Mouse (Mus musculus): ENCODE measurements around the gene Arid1b. TPM values are rescaled to one million over a fixed set of nuclear protein-coding genes. Genes with fewer than 3 reads are reported as not detected.

Arid1b gene
- polyA plus RNA-seq, 1 experiment from 2014 or later: 12.9 TPM

DNA sequence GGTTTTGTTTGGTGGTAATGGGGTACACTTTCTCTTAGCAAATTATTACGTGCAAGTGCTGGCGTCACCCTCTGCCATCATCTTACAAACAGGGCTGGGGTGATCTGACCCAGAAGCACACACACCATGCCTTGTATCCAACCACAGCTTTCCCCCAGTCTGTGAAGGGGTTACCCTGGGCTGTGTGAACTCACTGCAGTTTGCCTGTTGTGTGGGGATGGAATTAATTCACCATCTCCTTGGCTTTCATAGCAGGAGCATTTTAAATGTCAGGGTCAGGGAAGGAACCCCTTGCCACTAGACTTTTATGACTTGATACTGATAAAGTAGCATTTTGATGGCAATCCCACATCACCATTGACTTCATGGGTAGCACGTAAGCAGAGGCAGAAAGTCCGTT, 102.9 kb downstream of the Arid1b start:
- no peak overlapping the region for H3K27ac ChIP-seq (replicated peaks; ENCODE audit: low read depth, low read length)
- ATAC-seq (replicated peaks; ENCODE audit: insufficient number of reproducible peaks, low FRiP score, low TSS enrichment, low read depth) (no peak), DNase-seq (ENCODE audit: low spot score) (no peak)
- no peak overlapping the region for H3K4me2 ChIP-seq (ENCODE audit: low read depth, low read length)
- H3K9me3 ChIP-seq (replicated peaks; ENCODE audit: control insufficient read depth, low read length): no peaks in the 10 kb centered on the region
- no peaks in the 10 kb centered on the region for H3K27me3 ChIP-seq (ENCODE audit: control insufficient read depth, insufficient read depth, low read length)
- no peak overlapping the region for H3K4me3 ChIP-seq (ENCODE audit: low read depth, low read length)
- no peaks in the 10 kb centered on the region for H3K36me3 ChIP-seq (replicated peaks; ENCODE audit: control insufficient read depth, insufficient read depth, low read depth, low read length)
- H3K9ac ChIP-seq (replicated peaks; ENCODE audit: low read length): no peak overlapping the region
- H3K4me1 ChIP-seq (ENCODE audit: control insufficient read depth, insufficient read depth, low read length): no peaks in the 10 kb centered on the region
- 86% methylated on average over 4 of the region's 4 CpGs for WGBS

GRCm38 (mm10) chr17:5097545-5098475, 103.7 kb downstream of the Arid1b start:
- H3K9ac ChIP-seq (replicated peaks; ENCODE audit: low read length): no peak overlapping the region
- H3K36me3 ChIP-seq (replicated peaks; ENCODE audit: control insufficient read depth, insufficient read depth, low read depth, low read length): no peaks in the 10 kb centered on the region
- no peak for ATAC-seq (replicated peaks; ENCODE audit: insufficient number of reproducible peaks, low FRiP score, low TSS enrichment, low read depth)
- H3K4me1 ChIP-seq (ENCODE audit: control insufficient read depth, insufficient read depth, low read length): no peaks in the 10 kb centered on the region
- H3K4me2 ChIP-seq (ENCODE audit: low read depth, low read length): no peak overlapping the region
- 61% methylated on average over 21 of the region's 21 CpGs for WGBS
- H3K9me3 ChIP-seq (replicated peaks; ENCODE audit: control insufficient read depth, low read length): no peaks in the 10 kb centered on the region
- no peak for DNase-seq (ENCODE audit: low spot score)
- H3K27me3 ChIP-seq (ENCODE audit: control insufficient read depth, insufficient read depth, low read length): no peaks in the 10 kb centered on the region
- H3K4me3 ChIP-seq (ENCODE audit: low read depth, low read length): no peak overlapping the region
- H3K27ac ChIP-seq (replicated peaks; ENCODE audit: low read depth, low read length): no peak overlapping the region

GRCm38 (mm10) chr17:5098727-5099126, 104.6 kb downstream of the Arid1b start:
- no peak for ATAC-seq (replicated peaks; ENCODE audit: insufficient number of reproducible peaks, low FRiP score, low TSS enrichment, low read depth)
- DNase-seq (ENCODE audit: low spot score): no peak
- Histone ChIP-seq H3K36me3 (replicated peaks; ENCODE audit: control insufficient read depth, insufficient read depth, low read depth, low read length) (no peaks in the 10 kb centered on the region), H3K4me1 (ENCODE audit: control insufficient read depth, insufficient read depth, low read length) (no peaks in the 10 kb centered on the region), H3K4me2 (ENCODE audit: low read depth, low read length) (no peak overlapping the region), H3K9me3 (replicated peaks; ENCODE audit: control insufficient read depth, low read length) (no peaks in the 10 kb centered on the region), H3K27ac (replicated peaks; ENCODE audit: low read depth, low read length) (no peak overlapping the region), H3K4me3 (ENCODE audit: low read depth, low read length) (no peak overlapping the region), H3K27me3 (ENCODE audit: control insufficient read depth, insufficient read depth, low read length) (no peaks in the 10 kb centered on the region), H3K9ac (replicated peaks; ENCODE audit: low read length) (no peak overlapping the region)
- 68% methylated on average over 7 of the region's 7 CpGs for WGBS

DNA sequence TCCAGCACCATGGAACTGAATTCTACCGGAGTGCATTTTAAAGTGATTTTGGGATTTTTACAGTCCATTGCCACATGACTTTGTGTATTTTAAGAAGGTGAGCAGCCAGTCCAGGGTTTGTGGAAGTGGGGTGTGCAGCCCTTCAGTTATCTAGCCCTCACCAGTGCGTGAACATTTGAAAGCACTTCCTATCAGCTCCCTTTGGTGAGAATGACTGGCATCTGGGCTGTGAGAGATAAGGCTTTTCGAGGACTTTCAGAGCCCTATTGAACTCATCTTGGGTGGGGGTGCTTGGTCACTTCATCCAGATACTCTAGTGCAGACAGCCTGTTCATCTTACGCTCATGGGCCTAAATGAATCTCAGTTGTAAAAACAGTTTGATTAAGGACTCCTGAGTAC, 105.1 kb downstream of the Arid1b start:
- no peak overlapping the region for H3K4me3 ChIP-seq (ENCODE audit: low read depth, low read length)
- H3K4me1 ChIP-seq (ENCODE audit: control insufficient read depth, insufficient read depth, low read length): no peaks in the 10 kb centered on the region
- H3K36me3 ChIP-seq (replicated peaks; ENCODE audit: control insufficient read depth, insufficient read depth, low read depth, low read length): no peaks in the 10 kb centered on the region
- DNase-seq (ENCODE audit: low spot score) (no peak), ATAC-seq (replicated peaks; ENCODE audit: insufficient number of reproducible peaks, low FRiP score, low TSS enrichment, low read depth) (no peak)
- H3K9me3 ChIP-seq (replicated peaks; ENCODE audit: control insufficient read depth, low read length): no peaks in the 10 kb centered on the region
- no peak overlapping the region for H3K4me2 ChIP-seq (ENCODE audit: low read depth, low read length)
- H3K27ac ChIP-seq (replicated peaks; ENCODE audit: low read depth, low read length): no peak overlapping the region
- WGBS: 58% methylated on average over 4 of the region's 4 CpGs
- no peaks in the 10 kb centered on the region for H3K27me3 ChIP-seq (ENCODE audit: control insufficient read depth, insufficient read depth, low read length)
- no peak overlapping the region for H3K9ac ChIP-seq (replicated peaks; ENCODE audit: low read length)

- Histone ChIP-seq H3K4me3 (ENCODE audit: low read depth, low read length) (no peak overlapping the region), H3K4me2 (ENCODE audit: low read depth, low read length) (no peak overlapping the region), H3K27ac (replicated peaks; ENCODE audit: low read depth, low read length) (no peak overlapping the region), H3K9me3 (replicated peaks; ENCODE audit: control insufficient read depth, low read length) (no peaks in the 10 kb centered on the region), H3K36me3 (replicated peaks; ENCODE audit: control insufficient read depth, insufficient read depth, low read depth, low read length) (no peaks in the 10 kb centered on the region), H3K4me1 (ENCODE audit: control insufficient read depth, insufficient read depth, low read length) (no peaks in the 10 kb centered on the region), H3K27me3 (ENCODE audit: control insufficient read depth, insufficient read depth, low read length) (no peaks in the 10 kb centered on the region), H3K9ac (replicated peaks; ENCODE audit: low read length) (no peak overlapping the region)
- DNase-seq (ENCODE audit: low spot score): no peak
- no peak for ATAC-seq (replicated peaks; ENCODE audit: insufficient number of reproducible peaks, low FRiP score, low TSS enrichment, low read depth)
- WGBS: 78% methylated on average over 8 of the region's 8 CpGs
These were observed 107.0 kb downstream of the Arid1b start for GRCm38 (mm10) chr17:5101157-5101556.

DNA sequence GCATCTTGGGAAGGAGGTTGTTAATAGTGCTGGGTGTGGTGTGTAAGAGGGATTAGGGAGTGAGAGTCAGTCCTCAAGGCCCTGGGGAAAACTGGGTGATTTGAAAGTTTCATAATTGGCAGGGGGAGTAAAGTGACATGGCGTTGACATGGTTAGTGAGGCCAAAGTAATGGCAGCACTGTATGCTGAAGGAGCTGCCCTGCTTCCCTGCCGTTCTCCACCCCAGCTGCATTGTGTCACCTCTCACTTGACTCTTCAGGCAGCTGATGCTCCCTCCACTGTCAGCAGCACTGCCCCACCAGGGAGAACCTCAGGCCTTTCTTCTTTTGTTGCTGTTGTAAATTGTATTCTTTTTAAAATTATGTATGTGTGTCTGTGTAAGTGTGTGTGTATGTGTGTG, 107.8 kb downstream of the Arid1b start:
- Histone ChIP-seq H3K4me1 (ENCODE audit: control insufficient read depth, insufficient read depth, low read length) (no peaks in the 10 kb centered on the region), H3K9me3 (replicated peaks; ENCODE audit: control insufficient read depth, low read length) (no peaks in the 10 kb centered on the region), H3K36me3 (replicated peaks; ENCODE audit: control insufficient read depth, insufficient read depth, low read depth, low read length) (no peaks in the 10 kb centered on the region), H3K4me3 (ENCODE audit: low read depth, low read length) (no peak overlapping the region), H3K4me2 (ENCODE audit: low read depth, low read length) (no peak overlapping the region), H3K27me3 (ENCODE audit: control insufficient read depth, insufficient read depth, low read length) (no peaks in the 10 kb centered on the region), H3K9ac (replicated peaks; ENCODE audit: low read length) (no peak overlapping the region), H3K27ac (replicated peaks; ENCODE audit: low read depth, low read length) (no peak overlapping the region)
- no peak for DNase-seq (ENCODE audit: low spot score)
- WGBS: 56% methylated on average over 2 of the region's 2 CpGs
- no peak for ATAC-seq (replicated peaks; ENCODE audit: insufficient number of reproducible peaks, low FRiP score, low TSS enrichment, low read depth)

- no peak overlapping the region for H3K27ac ChIP-seq (replicated peaks; ENCODE audit: low read depth, low read length)
- 81% methylated on average over 6 of the region's 6 CpGs for WGBS
These were observed 111.6 kb downstream of the Arid1b start for GRCm38 (mm10) chr17:5105746-5106145.

More at GRCm38 (mm10) chr17:5105746-5106145, 111.6 kb downstream of the Arid1b start:
- no peaks in the 10 kb centered on the region for H3K27me3 ChIP-seq (ENCODE audit: control insufficient read depth, insufficient read depth, low read length)
- H3K4me1 ChIP-seq (ENCODE audit: control insufficient read depth, insufficient read depth, low read length): no peaks in the 10 kb centered on the region
- ATAC-seq (replicated peaks; ENCODE audit: insufficient number of reproducible peaks, low FRiP score, low TSS enrichment, low read depth) (no peak), DNase-seq (ENCODE audit: low spot score) (no peak)
- no peaks in the 10 kb centered on the region for H3K9me3 ChIP-seq (replicated peaks; ENCODE audit: control insufficient read depth, low read length)
- no peak overlapping the region for H3K4me3 ChIP-seq (ENCODE audit: low read depth, low read length)
- H3K4me2 ChIP-seq (ENCODE audit: low read depth, low read length): no peak overlapping the region
- no peak overlapping the region for H3K9ac ChIP-seq (replicated peaks; ENCODE audit: low read length)
- 0 out of 2 replicates have a peak, but pooled peaks cover 2% of the 10 kb centered on the region for H3K36me3 ChIP-seq (replicated peaks; ENCODE audit: control insufficient read depth, insufficient read depth, low read depth, low read length)
